Comparison of ENCODE assay signal across 12 mouse cellular contexts in the genomic region with DNA sequence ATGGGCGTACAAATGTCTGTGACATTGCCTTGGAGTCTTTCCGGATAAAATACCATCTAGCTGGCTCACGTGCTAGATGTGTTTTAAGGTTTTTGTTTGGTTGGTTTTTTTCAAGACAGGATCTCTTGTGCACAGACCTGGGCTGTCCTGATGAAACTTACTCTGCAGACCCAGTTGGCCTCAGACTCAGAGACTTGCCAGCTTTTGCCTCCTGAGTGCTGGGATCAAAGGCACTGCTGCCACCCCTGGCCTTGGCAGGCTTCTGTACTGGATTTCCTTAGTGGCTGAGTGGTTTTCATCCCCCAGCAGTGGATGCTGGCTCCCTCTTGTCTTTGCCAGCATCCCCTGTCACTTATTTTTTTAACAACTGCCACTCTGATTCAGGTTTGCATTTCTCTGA. TPM values are rescaled to one million over a fixed set of nuclear protein-coding genes. Genes with fewer than 3 reads are reported as not detected.
DNase-seq lines count a peak whose midpoint lies in the region; ATAC-seq and TF ChIP-seq lines count a peak whose summit lies in the region.
"Had no signal": no experiment of that assay in that cellular context is flagged by ENCODE, and none has a peak within 500 bp of the region (broad histone marks: within the 10 kb centered on the region; RNA-seq: fewer than 3 reads in every experiment).

No protein-coding gene starts in this region.

- peak; percentile 57 for DNase-seq in adrenal gland, postnatal 14 days
- DNase-seq in adrenal gland, adult 8-10 months, result no peak
- no peak for DNase-seq in heart, postnatal 25 days (ENCODE audit: low spot score)
- DNase-seq in liver, embryonic 13.5 days, result no peak
- no peak for DNase-seq in liver, postnatal 0 days
- DNase-seq in heart, postnatal 0 days (ENCODE audit: low spot score), result peak; percentile 15
- DNase-seq in embryonic facial prominence, embryonic 10.5 days (ENCODE audit: low spot score), result no peak
- DNase-seq: cerebellum, adult 11-12 months; thymus, postnatal 25 days had no signal

- no peak for TF ChIP-seq CTCF in liver, postnatal 0 days (IDR thresholded peaks at IDR 0.05; ENCODE audit: low read depth)
- TF ChIP-seq CTCF in heart, postnatal 0 days (IDR thresholded peaks at IDR 0.05; ENCODE audit: low read depth), result no peak

- H3K9ac ChIP-seq in heart, embryonic 14.5 days (ENCODE audit: low read length), result peak overlapping the region; percentile 59
- no peak overlapping the region for H3K9ac ChIP-seq in liver, embryonic 13.5 days
- H3K9ac ChIP-seq in liver, postnatal 0 days (replicated peaks), result no peak overlapping the region
- no peak overlapping the region; the same call in 1 of the 2 replicates for H3K9ac ChIP-seq in heart, postnatal 0 days (replicated peaks; ENCODE audit: low read depth, low read length)
- H3K9ac ChIP-seq: embryonic facial prominence, embryonic 15.5 days; limb, embryonic 13.5 days had no signal

- H3K36me3 ChIP-seq in heart, embryonic 14.5 days (ENCODE audit: control insufficient read depth, insufficient read depth, low read length), result peaks cover 7% of the 10 kb centered on the region; the same call in 1 of the 2 replicates
- peaks cover 9% of the 10 kb centered on the region; the same call in 1 of the 2 replicates for H3K36me3 ChIP-seq in liver, embryonic 13.5 days
- H3K36me3 ChIP-seq in liver, postnatal 0 days (replicated peaks; ENCODE audit: insufficient read depth, low read length), result no peaks in the 10 kb centered on the region
- H3K36me3 ChIP-seq in heart, postnatal 0 days (replicated peaks; ENCODE audit: control insufficient read depth, insufficient read depth, low read length), result peaks cover 11% of the 10 kb centered on the region; the same call in 1 of the 2 replicates
- peaks cover 28% of the 10 kb centered on the region for H3K36me3 ChIP-seq in embryonic facial prominence, embryonic 10.5 days (replicated peaks)

- peak overlapping the region; percentile 50; the same call in 1 of the 2 replicates for H3K4me2 ChIP-seq in heart, embryonic 14.5 days (ENCODE audit: low read length)
- H3K4me2 ChIP-seq in liver, embryonic 13.5 days, result no peak overlapping the region
- no peak overlapping the region for H3K4me2 ChIP-seq in liver, postnatal 0 days (ENCODE audit: low read depth, low read length)
- no peak overlapping the region for H3K4me2 ChIP-seq in heart, postnatal 0 days (ENCODE audit: low read depth, low read length)
- H3K4me2 ChIP-seq: embryonic facial prominence, embryonic 15.5 days; limb, embryonic 13.5 days had no signal

- TF ChIP-seq EP300 in liver, postnatal 0 days (IDR thresholded peaks at IDR 0.05; ENCODE audit: low read depth), result no peak
- no peak for TF ChIP-seq EP300 in heart, postnatal 0 days (IDR thresholded peaks at IDR 0.05; ENCODE audit: low read depth)

- no peak for ATAC-seq in heart, embryonic 14.5 days (ENCODE audit: insufficient number of reproducible peaks, insufficient read depth, low FRiP score, low read depth)
- no peak for ATAC-seq in liver, embryonic 13.5 days (ENCODE audit: low read depth)
- ATAC-seq in liver, postnatal 0 days, result no peak
- ATAC-seq in heart, postnatal 0 days (ENCODE audit: insufficient read depth, low read depth), result no peak

- peak overlapping the region; percentile 80 to 88 for H3K27ac ChIP-seq in heart, embryonic 14.5 days (replicated peaks in 1 of 2; ENCODE audit: control insufficient read depth in 1 of 2, insufficient read depth in 1 of 2, low read depth in 2 of 2, low read length in 2 of 2)
- peak overlapping the region; percentile 66; the same call in 1 of the 2 replicates for H3K27ac ChIP-seq in liver, embryonic 13.5 days
- H3K27ac ChIP-seq in liver, postnatal 0 days (ENCODE audit: low read depth), result no peak overlapping the region
- peak overlapping the region; percentile 91 for H3K27ac ChIP-seq in heart, postnatal 0 days (ENCODE audit: low read depth)
- H3K27ac ChIP-seq in embryonic facial prominence, embryonic 10.5 days (replicated peaks), result no peak overlapping the region
- H3K27ac ChIP-seq: embryonic facial prominence, embryonic 15.5 days; limb, embryonic 13.5 days had no signal

- peaks cover 26 to 31% of the 10 kb centered on the region in 2 experiments for H3K4me1 ChIP-seq in heart, embryonic 14.5 days (ENCODE audit: control insufficient read depth in 2 of 2, insufficient read depth in 2 of 2, low read length in 2 of 2)
- H3K4me1 ChIP-seq in liver, embryonic 13.5 days (replicated peaks), result peaks cover 61% of the 10 kb centered on the region
- H3K4me1 ChIP-seq in liver, postnatal 0 days (ENCODE audit: insufficient read depth), result peaks cover 20% of the 10 kb centered on the region
- H3K4me1 ChIP-seq in heart, postnatal 0 days (ENCODE audit: control insufficient read depth, insufficient read depth), result peaks cover 31% of the 10 kb centered on the region
- peaks cover 28% of the 10 kb centered on the region for H3K4me1 ChIP-seq in embryonic facial prominence, embryonic 10.5 days

- H3K27me3 ChIP-seq in heart, embryonic 14.5 days (ENCODE audit: control insufficient read depth, insufficient read depth, low read length), result no peaks in the 10 kb centered on the region
- no peaks in the 10 kb centered on the region for H3K27me3 ChIP-seq in liver, embryonic 13.5 days
- H3K27me3 ChIP-seq in liver, postnatal 0 days (ENCODE audit: insufficient read depth, low read length), result no peaks in the 10 kb centered on the region
- H3K27me3 ChIP-seq in heart, postnatal 0 days (ENCODE audit: control insufficient read depth, insufficient read depth, low read length), result no peaks in the 10 kb centered on the region
- no peaks in the 10 kb centered on the region for H3K27me3 ChIP-seq in embryonic facial prominence, embryonic 10.5 days (replicated peaks; ENCODE audit: low read depth, poor library complexity, severe bottlenecking)
- H3K27me3 ChIP-seq: embryonic facial prominence, embryonic 15.5 days; limb, embryonic 13.5 days had no signal

- no peak overlapping the region for H3K4me3 ChIP-seq in heart, embryonic 14.5 days (ENCODE audit: control insufficient read depth in 1 of 2, insufficient read depth in 1 of 2, low read depth in 1 of 2, low read length in 2 of 2)
- H3K4me3 ChIP-seq in liver, embryonic 13.5 days (replicated peaks), result no peak overlapping the region
- H3K4me3 ChIP-seq in liver, postnatal 0 days (ENCODE audit: low read depth, low read length), result no peak overlapping the region
- H3K4me3 ChIP-seq in heart, postnatal 0 days (ENCODE audit: low read depth, low read length), result no peak overlapping the region
- no peak overlapping the region for H3K4me3 ChIP-seq in embryonic facial prominence, embryonic 10.5 days
- H3K4me3 ChIP-seq: embryonic facial prominence, embryonic 15.5 days; limb, embryonic 13.5 days had no signal

- H3K9me3 ChIP-seq in heart, embryonic 14.5 days (ENCODE audit: control insufficient read depth, low read length), result no peaks in the 10 kb centered on the region
- H3K9me3 ChIP-seq in liver, embryonic 13.5 days (replicated peaks), result no peaks in the 10 kb centered on the region
- no peaks in the 10 kb centered on the region for H3K9me3 ChIP-seq in liver, postnatal 0 days (ENCODE audit: low read length)
- H3K9me3 ChIP-seq in heart, postnatal 0 days (replicated peaks; ENCODE audit: control insufficient read depth, low read length), result no peaks in the 10 kb centered on the region
- H3K9me3 ChIP-seq in embryonic facial prominence, embryonic 10.5 days, result no peaks in the 10 kb centered on the region
- H3K9me3 ChIP-seq: embryonic facial prominence, embryonic 15.5 days; limb, embryonic 13.5 days had no signal

- intact Hi-C loops in heart, postnatal 25 days (cut with DNase I), result loop anchor here (5.0 kb wide), 2 partner anchors 43 to 47 kb away; a partner anchor contains a TSS

- WGBS in heart, embryonic 14.5 days, result 67% methylated on average over 3 of the region's 3 CpGs
- 85% methylated on average over 3 of the region's 3 CpGs for WGBS in liver, embryonic 13.5 days (ENCODE audit: insufficient replicate concordance)
- 79% methylated on average over 3 of the region's 3 CpGs for WGBS in liver, postnatal 0 days (ENCODE audit: insufficient replicate concordance)
- 62% methylated on average over 3 of the region's 3 CpGs for WGBS in heart, postnatal 0 days
- 93% methylated on average over 3 of the region's 3 CpGs for WGBS in embryonic facial prominence, embryonic 10.5 days

RNA-seq across cellular contexts. Expression of a gene that starts 3.7 kb away (rescaled TPM):
- 64.4 and 65.1 TPM in 2 replicates for total RNA-seq in adrenal gland, postnatal 14 days (2021)
- 100 to 1,000 TPM in 2 of 4 experiments, 10 to 100 TPM in 2; 83.2 to 102 (median 95.5) TPM for total RNA-seq in adrenal gland, adult 8-10 months (2022)
- 27.1 and 28.7 TPM in 2 replicates for polyA plus RNA-seq in heart, embryonic 14.5 days (2014; fragmentation: Nextera tagmentation; extraction: Ambion mirVana)
- 100 to 1,000 TPM; 102 to 110 TPM for total RNA-seq in heart, postnatal 25 days (2021)
- 8.2 and 10.9 TPM in 2 replicates for polyA plus RNA-seq in liver, embryonic 13.5 days (2015; fragmentation: Nextera tagmentation; extraction: Ambion mirVana)
- polyA plus RNA-seq in liver, postnatal 0 days (2015; fragmentation: Nextera tagmentation; extraction: Ambion mirVana), result 4.1 and 4.2 TPM in 2 replicates
- 56.9 and 65.0 TPM in 2 replicates for total RNA-seq in heart, postnatal 0 days (2014; rRNA removed; ENCODE audit: low replicate concordance)
- polyA plus RNA-seq in heart, postnatal 0 days (2015; fragmentation: Nextera tagmentation; extraction: Ambion mirVana), result 32.5 and 34.0 TPM in 2 replicates
- polyA plus RNA-seq in embryonic facial prominence, embryonic 10.5 days (2016; fragmentation: Nextera tagmentation; extraction: Ambion mirVana), result 34.6 and 38.9 TPM in 2 replicates

RNA-seq across cellular contexts. Expression of a gene that starts 44.5 kb away (rescaled TPM):
- 53.7 and 57.5 TPM in 2 replicates for total RNA-seq in adrenal gland, postnatal 14 days (2021)
- total RNA-seq in adrenal gland, adult 8-10 months (2022), result 10 to 100 TPM; 60.6 to 97.3 (median 78.2) TPM
- polyA plus RNA-seq in heart, embryonic 14.5 days (2014; fragmentation: Nextera tagmentation; extraction: Ambion mirVana), result 21.0 and 21.1 TPM in 2 replicates
- 10 to 100 TPM; 41.8 to 52.2 TPM for total RNA-seq in heart, postnatal 25 days (2021)
- polyA plus RNA-seq in liver, embryonic 13.5 days (2015; fragmentation: Nextera tagmentation; extraction: Ambion mirVana), result 5.7 and 6.0 TPM in 2 replicates
- polyA plus RNA-seq in liver, postnatal 0 days (2015; fragmentation: Nextera tagmentation; extraction: Ambion mirVana), result 3.2 and 3.3 TPM in 2 replicates
- 62.1 and 107 TPM in 2 replicates for total RNA-seq in heart, postnatal 0 days (2014; rRNA removed; ENCODE audit: low replicate concordance)
- 12.6 and 14.2 TPM in 2 replicates for polyA plus RNA-seq in heart, postnatal 0 days (2015; fragmentation: Nextera tagmentation; extraction: Ambion mirVana)
- 20.3 and 20.4 TPM in 2 replicates for polyA plus RNA-seq in embryonic facial prominence, embryonic 10.5 days (2016; fragmentation: Nextera tagmentation; extraction: Ambion mirVana)

RNA-seq across cellular contexts. Expression of a gene that starts 45.6 kb away (rescaled TPM):
- total RNA-seq in adrenal gland, postnatal 14 days (2021), result 16.3 and 20.3 TPM in 2 replicates
- 10 to 100 TPM; 20.0 to 32.2 (median 25.4) TPM for total RNA-seq in adrenal gland, adult 8-10 months (2022)
- polyA plus RNA-seq in heart, embryonic 14.5 days (2014; fragmentation: Nextera tagmentation; extraction: Ambion mirVana), result 18.9 and 24.2 TPM in 2 replicates
- total RNA-seq in heart, postnatal 25 days (2021), result 1 to 10 TPM; 9.1 to 9.2 TPM
- polyA plus RNA-seq in liver, embryonic 13.5 days (2015; fragmentation: Nextera tagmentation; extraction: Ambion mirVana), result 19.3 and 20.1 TPM in 2 replicates
- 7.7 and 8.8 TPM in 2 replicates for polyA plus RNA-seq in liver, postnatal 0 days (2015; fragmentation: Nextera tagmentation; extraction: Ambion mirVana)
- total RNA-seq in heart, postnatal 0 days (2014; rRNA removed; ENCODE audit: low replicate concordance), result 35.5 and 58.5 TPM in 2 replicates
- 14.8 and 17.7 TPM in 2 replicates for polyA plus RNA-seq in heart, postnatal 0 days (2015; fragmentation: Nextera tagmentation; extraction: Ambion mirVana)
- polyA plus RNA-seq in embryonic facial prominence, embryonic 10.5 days (2016; fragmentation: Nextera tagmentation; extraction: Ambion mirVana), result 40.3 and 40.6 TPM in 2 replicates

RNA-seq across cellular contexts. Expression of a gene that starts 55.0 kb away (rescaled TPM):
- total RNA-seq in adrenal gland, postnatal 14 days (2021), result 11.4 and 11.8 TPM in 2 replicates
- 10 to 100 TPM; 10.5 to 13.4 (median 11.5) TPM for total RNA-seq in adrenal gland, adult 8-10 months (2022)
- 14.5 and 15.5 TPM in 2 replicates for polyA plus RNA-seq in heart, embryonic 14.5 days (2014; fragmentation: Nextera tagmentation; extraction: Ambion mirVana)
- 10 to 100 TPM; 15.1 to 21.5 TPM for total RNA-seq in heart, postnatal 25 days (2021)
- polyA plus RNA-seq in liver, embryonic 13.5 days (2015; fragmentation: Nextera tagmentation; extraction: Ambion mirVana), result 9.8 and 10.2 TPM in 2 replicates
- polyA plus RNA-seq in liver, postnatal 0 days (2015; fragmentation: Nextera tagmentation; extraction: Ambion mirVana), result 15.1 and 20.9 TPM in 2 replicates
- total RNA-seq in heart, postnatal 0 days (2014; rRNA removed; ENCODE audit: low replicate concordance), result 49.8 and 85.5 TPM in 2 replicates
- polyA plus RNA-seq in heart, postnatal 0 days (2015; fragmentation: Nextera tagmentation; extraction: Ambion mirVana), result 12.7 and 14.1 TPM in 2 replicates
- 15.3 and 15.5 TPM in 2 replicates for polyA plus RNA-seq in embryonic facial prominence, embryonic 10.5 days (2016; fragmentation: Nextera tagmentation; extraction: Ambion mirVana)

Comparison
In these comparisons a context has a peak if more than half of its experiments do, and no peak if none do; other contexts are left out.
1. DNase-seq: peak in adrenal gland, postnatal 14 days (single experiment) and heart, postnatal 0 days (single experiment); none in adrenal gland, adult 8-10 months (single experiment), heart, postnatal 25 days (single experiment), liver, embryonic 13.5 days (single experiment), liver, postnatal 0 days (single experiment) and embryonic facial prominence, embryonic 10.5 days (single experiment).
2. H3K27ac ChIP-seq: peak in heart, embryonic 14.5 days (2 of 2), liver, embryonic 13.5 days (single experiment) and heart, postnatal 0 days (single experiment); none in liver, postnatal 0 days (single experiment) and embryonic facial prominence, embryonic 10.5 days (single experiment).